Mouse (Mus musculus) ES-Bruce4 (cell line): ENCODE results near the gene Atp11a. TPM values are rescaled to one million over a fixed set of nuclear protein-coding genes. Genes with fewer than 3 reads are reported as not detected.

Source experiments
- H3K27ac ChIP-seq: 2 replicates; pipeline ENCODE4 v1.5.1; 2012; ENCODE audit warnings: low read length, inconsistent platforms; ENCODE audit not compliant: insufficient read depth
- H3K27me3 ChIP-seq: 2 replicates; pipeline ENCODE4 v1.6.1; 2012; ENCODE audit warnings: mild to moderate bottlenecking, low read length, inconsistent platforms; ENCODE audit not compliant: control insufficient read depth, poor library complexity, insufficient read depth, severe bottlenecking
- H3K36me3 ChIP-seq: 2 replicates; pipeline ENCODE4 v1.6.1; 2012; ENCODE audit warnings: inconsistent platforms, mild to moderate bottlenecking, low read length, moderate library complexity; ENCODE audit not compliant: control insufficient read depth, poor library complexity, insufficient read depth, severe bottlenecking
- H3K4me1 ChIP-seq: one replicate; pipeline ENCODE4 v1.8.1; 2011; ENCODE audit warnings: low read length; ENCODE audit not compliant: control insufficient read depth, insufficient read depth
- H3K4me3 ChIP-seq: 2 replicates; pipeline ENCODE4 v1.5.1; 2011; ENCODE audit warnings: low read depth, mild to moderate bottlenecking, low read length
- H3K9ac ChIP-seq: 2 replicates; pipeline ENCODE4 v1.6.1; 2012; ENCODE audit warnings: low read depth, mild to moderate bottlenecking, inconsistent platforms; ENCODE audit not compliant: poor library complexity, severe bottlenecking
- H3K9me3 ChIP-seq: replicated peaks from 2 replicates; pipeline ENCODE4 v1.6.1; 2012; ENCODE audit warnings: mild to moderate bottlenecking, low read length, inconsistent platforms; ENCODE audit not compliant: control insufficient read depth, poor library complexity, insufficient read depth, severe bottlenecking
- CTCF ChIP-seq: IDR thresholded peaks from one replicate; pipeline ENCODE4 v1.8.1; 2011; ENCODE audit warnings: low read depth, low read length
- EP300 ChIP-seq: IDR thresholded peaks from 2 replicates; pipeline ENCODE4 v1.6.1; 2011; ENCODE audit warnings: low read depth, low read length; ENCODE audit not compliant: insufficient read depth
- POLR2A ChIP-seq: IDR thresholded peaks from one replicate; pipeline ENCODE4 v1.8.1; 2011; ENCODE audit warnings: low read length; ENCODE audit not compliant: insufficient read depth
- polyA plus RNA-seq: library from polyadenylated mRNA; stranded (reverse); fragments of >200 nt; gene quantifications from 2 replicates; pipeline ENCODE4 v1.2.4, GENCODE M21; 2011; ENCODE audit warnings: low read depth; ENCODE audit not compliant: missing spikeins, insufficient read depth, insufficient read length

The Atp11a gene
- polyA plus RNA-seq, 1 experiment: 58.5 TPM

DNA sequence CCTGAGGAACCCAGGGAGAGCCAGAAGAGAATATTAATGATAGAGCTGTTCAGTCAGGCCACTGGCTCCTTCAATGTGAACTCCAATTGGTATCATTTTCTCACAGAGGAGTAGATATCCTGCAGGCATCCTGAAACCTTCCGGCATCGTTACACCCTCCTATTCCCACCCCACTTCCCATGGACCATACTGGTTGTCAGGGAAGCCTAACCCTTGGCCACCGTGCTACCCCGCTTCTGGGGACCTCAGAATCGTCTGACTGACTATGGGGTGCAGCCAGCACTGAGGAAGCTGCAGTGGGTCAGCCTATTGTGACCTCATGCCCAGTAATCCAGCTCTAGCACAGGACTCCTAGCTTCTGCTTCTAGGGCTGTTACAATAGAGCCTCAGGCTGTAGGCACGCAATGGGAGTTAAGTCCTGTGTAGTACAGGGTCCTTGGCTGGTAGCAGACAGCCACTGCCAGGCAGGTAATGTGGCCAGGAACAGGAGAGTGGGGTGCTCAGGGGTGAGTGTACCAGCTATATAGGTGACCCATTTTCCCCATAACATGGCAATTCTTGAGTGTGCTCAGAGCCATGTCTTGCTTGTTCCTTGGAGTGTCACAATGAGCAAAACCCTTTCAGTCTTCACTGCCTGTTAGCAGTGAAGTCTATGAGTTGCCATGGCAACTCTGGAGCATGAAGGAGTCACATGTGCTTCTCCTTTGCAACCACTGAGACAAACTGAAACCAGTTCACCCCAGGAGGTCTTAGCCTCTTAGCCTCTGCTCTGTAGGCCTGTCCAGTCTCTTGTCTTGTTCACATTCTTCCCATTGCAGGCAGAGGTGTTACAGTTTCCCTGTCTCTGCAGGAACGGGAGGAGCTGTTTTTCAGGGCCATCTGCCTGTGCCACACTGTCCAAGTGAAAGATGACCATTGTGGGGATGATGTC lies 75.1 kb downstream of the Atp11a start:
- H3K27ac ChIP-seq: no peak overlapping the region
- no peaks in the 10 kb centered on the region for H3K4me1 ChIP-seq
- H3K9me3 ChIP-seq: no peaks in the 10 kb centered on the region
- peaks cover 8% of the 10 kb centered on the region for H3K36me3 ChIP-seq
- TF ChIP-seq EP300: no peak
- no peak for TF ChIP-seq CTCF
- TF ChIP-seq POLR2A: no peak
- no peak overlapping the region for H3K4me3 ChIP-seq
- H3K9ac ChIP-seq: no peak overlapping the region
- H3K27me3 ChIP-seq: no peaks in the 10 kb centered on the region

DNA sequence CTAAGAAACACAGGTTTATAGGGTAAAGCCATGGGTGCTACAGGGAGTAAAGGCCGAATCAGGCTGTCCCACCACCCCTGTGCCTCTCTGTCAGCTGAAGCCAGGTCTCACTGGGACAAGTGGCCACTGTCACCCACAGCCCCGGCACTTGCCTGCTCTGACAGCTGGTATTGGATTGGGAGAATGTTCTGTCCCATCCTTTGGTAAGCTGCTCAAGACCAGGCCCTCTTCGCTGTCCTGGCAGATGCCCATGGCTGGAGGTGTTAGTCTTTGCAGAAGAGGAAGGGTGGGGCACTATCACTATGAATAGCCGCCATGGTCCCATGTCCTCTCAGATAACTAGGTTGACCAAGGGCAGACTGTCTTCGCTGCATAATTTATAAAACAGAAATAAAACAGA lies 76.8 kb downstream of the Atp11a start:
- Histone ChIP-seq H3K27ac (no peak overlapping the region), H3K9me3 (no peaks in the 10 kb centered on the region), H3K9ac (no peak overlapping the region), H3K4me1 (no peaks in the 10 kb centered on the region), H3K36me3 (peaks cover 10% of the 10 kb centered on the region), H3K4me3 (no peak overlapping the region), H3K27me3 (no peaks in the 10 kb centered on the region)
- TF ChIP-seq POLR2A: no peak
- no peak for TF ChIP-seq CTCF
- TF ChIP-seq EP300: no peak

DNA sequence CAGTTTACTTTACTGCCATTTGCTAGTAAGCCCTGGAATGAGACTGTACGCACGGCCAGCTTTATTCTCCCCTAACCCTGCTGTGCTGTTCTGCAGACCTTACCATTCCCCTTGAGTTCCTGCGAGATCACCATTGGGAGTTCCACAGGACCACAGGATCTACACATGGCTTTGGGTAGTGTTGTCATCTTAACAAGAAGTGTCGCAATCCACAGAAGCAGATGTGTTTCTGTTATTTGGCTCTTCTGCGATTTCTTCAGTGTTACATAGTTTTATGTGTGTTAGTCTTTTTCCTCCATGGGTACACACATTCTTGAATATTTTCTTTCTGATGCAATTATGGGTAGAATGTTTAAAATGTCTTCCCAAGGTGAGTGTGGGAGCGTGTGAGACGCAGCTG lies 84.0 kb downstream of the Atp11a start:
- Histone ChIP-seq H3K27ac (no peak overlapping the region), H3K36me3 (peaks cover 2% of the 10 kb centered on the region; the same call in 1 of the 2 replicates), H3K9me3 (no peaks in the 10 kb centered on the region), H3K9ac (no peak overlapping the region), H3K4me3 (no peak overlapping the region), H3K4me1 (no peaks in the 10 kb centered on the region), H3K27me3 (no peaks in the 10 kb centered on the region)
- TF ChIP-seq EP300: no peak
- TF ChIP-seq POLR2A: no peak

DNA sequence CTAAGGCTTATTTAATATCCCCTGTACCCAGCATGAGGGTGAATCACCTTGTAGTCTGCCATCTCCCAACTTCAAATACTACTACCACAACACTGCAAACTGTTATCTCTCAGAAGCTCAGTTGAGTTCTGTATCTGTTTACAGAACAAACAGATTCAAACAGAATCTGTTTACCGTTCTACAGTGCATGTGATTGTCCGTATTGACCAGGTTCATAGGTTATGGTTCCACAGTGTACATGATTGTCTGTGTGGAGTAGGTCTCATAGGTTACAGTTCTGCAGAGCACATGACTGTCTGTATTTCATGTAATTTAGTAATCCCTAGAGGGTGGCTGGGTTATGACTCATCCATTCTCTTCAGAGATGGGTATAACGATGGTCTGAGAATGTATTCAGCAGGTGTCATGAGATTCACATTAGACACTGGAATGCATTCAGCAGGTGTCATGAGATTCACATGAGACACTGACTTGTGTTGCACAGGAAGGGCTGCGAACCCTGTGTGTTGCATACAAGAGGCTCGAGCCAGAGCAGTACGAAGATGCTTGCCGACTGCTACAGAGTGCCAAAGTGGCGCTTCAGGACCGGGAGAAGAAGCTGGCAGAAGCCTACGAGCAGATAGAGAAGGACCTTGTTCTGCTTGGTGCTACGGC lies 85.7 kb downstream of the Atp11a start:
- Histone ChIP-seq H3K27me3 (no peaks in the 10 kb centered on the region), H3K9me3 (no peaks in the 10 kb centered on the region), H3K27ac (no peak overlapping the region), H3K4me3 (no peak overlapping the region), H3K9ac (no peak overlapping the region), H3K36me3 (peaks cover 2% of the 10 kb centered on the region; the same call in 1 of the 2 replicates), H3K4me1 (no peaks in the 10 kb centered on the region)
- no peak for TF ChIP-seq CTCF
- no peak for TF ChIP-seq POLR2A
- TF ChIP-seq EP300: no peak

DNA sequence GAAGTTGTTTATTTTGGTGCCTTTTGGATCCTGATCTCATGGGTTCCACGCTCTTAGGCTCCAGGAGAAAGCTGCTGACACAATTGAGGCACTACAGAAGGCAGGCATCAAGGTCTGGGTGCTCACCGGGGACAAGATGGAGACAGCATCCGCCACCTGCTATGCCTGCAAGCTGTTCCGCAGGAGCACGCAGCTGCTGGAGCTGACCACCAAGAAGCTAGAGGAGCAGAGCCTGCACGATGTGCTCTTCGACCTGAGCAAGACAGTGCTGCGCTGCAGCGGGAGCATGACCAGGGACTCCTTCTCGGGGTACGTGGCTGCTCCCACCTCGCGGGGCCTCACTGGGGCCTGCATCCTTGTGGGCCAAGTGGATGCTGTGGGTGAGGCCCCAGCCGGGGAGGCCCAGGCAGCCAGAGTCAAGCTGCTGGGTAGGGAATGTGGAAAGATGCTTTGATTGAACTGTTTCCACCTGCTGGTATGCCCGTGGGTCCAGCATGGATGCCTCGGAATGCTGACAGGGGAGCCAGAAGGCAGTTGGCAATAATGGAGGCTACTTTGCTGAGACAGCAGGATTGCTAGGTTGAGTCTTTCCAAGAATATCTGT lies 87.6 kb downstream of the Atp11a start:
- Histone ChIP-seq H3K9me3 (no peaks in the 10 kb centered on the region), H3K4me3 (no peak overlapping the region), H3K27me3 (no peaks in the 10 kb centered on the region), H3K36me3 (no peaks in the 10 kb centered on the region; the same call in 1 of the 2 replicates), H3K27ac (no peak overlapping the region), H3K4me1 (no peaks in the 10 kb centered on the region), H3K9ac (no peak overlapping the region)
- no peak for TF ChIP-seq EP300
- no peak for TF ChIP-seq POLR2A
- no peak for TF ChIP-seq CTCF
